Mouse (Mus musculus): Measurements from ENCODE around the gene Racgap1. TPM values are rescaled to one million over a fixed set of nuclear protein-coding genes. Genes with fewer than 3 reads are reported as not detected.

The Racgap1 gene
- polyA plus RNA-seq, 1 experiment from 2014 or later, result 31.9 TPM

DNA sequence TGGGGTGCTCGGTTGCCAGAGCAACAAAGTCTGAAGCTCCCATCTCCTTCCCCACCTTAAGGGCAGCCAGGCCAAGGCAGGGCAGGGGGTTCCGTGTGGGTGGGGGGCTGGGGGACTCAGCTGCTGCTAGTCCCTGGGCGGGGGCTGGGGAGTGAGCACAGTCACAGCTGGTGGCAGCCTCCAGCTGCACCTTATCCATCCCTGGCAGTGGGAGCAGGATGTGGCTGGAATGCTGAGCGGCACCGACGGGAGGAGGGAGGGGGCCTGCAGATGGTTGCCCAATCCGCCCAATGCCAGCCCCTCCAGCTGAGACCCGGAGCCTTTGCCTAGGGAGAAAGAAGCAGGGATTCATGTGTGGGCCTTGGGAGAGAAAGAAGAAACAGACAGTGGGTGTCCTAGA, 25.6 kb upstream of the Racgap1 start:
- Histone ChIP-seq H3K27me3 (ENCODE audit: insufficient read depth, low read length) (peaks cover 22% of the 10 kb centered on the region), H3K9ac (replicated peaks) (no peak overlapping the region), H3K4me2 (ENCODE audit: low read depth, low read length) (no peak overlapping the region), H3K36me3 (replicated peaks; ENCODE audit: insufficient read depth, low read length) (no peaks in the 10 kb centered on the region), H3K4me3 (ENCODE audit: low read depth, low read length) (no peak overlapping the region), H3K27ac (ENCODE audit: low read depth) (no peak overlapping the region), H3K4me1 (ENCODE audit: insufficient read depth) (no peaks in the 10 kb centered on the region), H3K9me3 (ENCODE audit: low read length) (no peaks in the 10 kb centered on the region)
- DNase-seq, result no peak
- ATAC-seq, result no peak
- 61% methylated on average over 8 of the region's 8 CpGs for WGBS (ENCODE audit: insufficient replicate concordance)
- no peak for TF ChIP-seq CTCF (IDR thresholded peaks at IDR 0.05; ENCODE audit: low read depth)
- TF ChIP-seq EP300 (IDR thresholded peaks at IDR 0.05; ENCODE audit: low read depth), result no peak

DNA sequence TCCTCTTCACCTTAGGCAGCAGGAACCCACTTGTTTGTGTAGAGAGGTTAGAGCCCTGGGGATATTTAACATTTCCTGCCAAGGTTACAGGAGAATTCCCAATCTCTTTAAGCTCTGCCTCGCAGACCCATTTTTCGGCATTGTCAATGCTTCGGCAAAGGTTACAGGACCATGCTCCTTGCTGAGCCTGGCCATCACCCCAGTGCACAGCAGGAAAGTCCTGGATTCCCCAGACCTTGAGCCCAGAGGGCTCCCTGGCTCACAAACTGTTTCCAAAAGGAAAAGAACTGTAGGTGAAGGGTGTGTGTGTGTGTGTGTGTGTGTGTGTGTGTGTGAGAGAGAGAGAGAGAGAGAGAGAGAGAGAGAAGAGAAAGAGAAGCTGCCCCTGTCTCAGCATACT, 23.4 kb upstream of the Racgap1 start:
- Histone ChIP-seq H3K36me3 (replicated peaks; ENCODE audit: insufficient read depth, low read length) (no peaks in the 10 kb centered on the region), H3K9me3 (ENCODE audit: low read length) (no peaks in the 10 kb centered on the region), H3K4me2 (ENCODE audit: low read depth, low read length) (no peak overlapping the region), H3K4me1 (ENCODE audit: insufficient read depth) (peaks cover 3% of the 10 kb centered on the region; the same call in 1 of the 2 replicates), H3K27me3 (ENCODE audit: insufficient read depth, low read length) (peaks cover 44% of the 10 kb centered on the region), H3K9ac (replicated peaks) (no peak overlapping the region), H3K27ac (ENCODE audit: low read depth) (no peak overlapping the region), H3K4me3 (ENCODE audit: low read depth, low read length) (no peak overlapping the region)
- DNase-seq, result no peak
- 77% methylated on average over 3 of the region's 3 CpGs for WGBS (ENCODE audit: insufficient replicate concordance)
- no peak for ATAC-seq
- TF ChIP-seq EP300 (IDR thresholded peaks at IDR 0.05; ENCODE audit: low read depth) (no peak), CTCF (IDR thresholded peaks at IDR 0.05; ENCODE audit: low read depth) (no peak)

DNA sequence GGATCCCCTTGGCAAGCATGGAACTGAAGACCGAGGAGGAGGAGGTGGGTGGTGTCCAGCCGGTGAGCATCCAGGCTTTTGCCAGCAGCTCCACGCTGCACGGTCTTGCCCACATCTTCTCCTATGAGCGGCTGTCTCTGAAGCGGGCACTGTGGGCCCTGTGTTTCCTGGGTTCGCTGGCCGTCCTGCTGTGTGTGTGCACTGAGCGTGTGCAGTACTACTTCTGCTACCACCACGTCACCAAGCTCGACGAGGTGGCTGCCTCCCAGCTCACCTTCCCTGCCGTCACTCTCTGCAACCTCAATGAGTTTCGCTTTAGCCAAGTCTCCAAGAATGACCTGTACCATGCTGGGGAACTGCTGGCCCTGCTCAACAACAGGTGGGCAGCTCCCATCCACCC, 20.3 kb upstream of the Racgap1 start:
- TF ChIP-seq CTCF (IDR thresholded peaks at IDR 0.05; ENCODE audit: low read depth) (no peak), EP300 (IDR thresholded peaks at IDR 0.05; ENCODE audit: low read depth) (no peak)
- Histone ChIP-seq H3K36me3 (replicated peaks; ENCODE audit: insufficient read depth, low read length) (no peaks in the 10 kb centered on the region), H3K27ac (ENCODE audit: low read depth) (no peak overlapping the region), H3K4me2 (ENCODE audit: low read depth, low read length) (no peak overlapping the region), H3K27me3 (ENCODE audit: insufficient read depth, low read length) (peaks cover 60% of the 10 kb centered on the region), H3K9ac (replicated peaks) (no peak overlapping the region), H3K4me1 (ENCODE audit: insufficient read depth) (peaks cover 3% of the 10 kb centered on the region; the same call in 1 of the 2 replicates), H3K9me3 (ENCODE audit: low read length) (0 out of 2 replicates have a peak, but pooled peaks cover 2% of the 10 kb centered on the region), H3K4me3 (ENCODE audit: low read depth, low read length) (no peak overlapping the region)
- no peak for DNase-seq
- 53% methylated on average over 14 of the region's 14 CpGs for WGBS (ENCODE audit: insufficient replicate concordance)
- ATAC-seq, result no peak

DNA sequence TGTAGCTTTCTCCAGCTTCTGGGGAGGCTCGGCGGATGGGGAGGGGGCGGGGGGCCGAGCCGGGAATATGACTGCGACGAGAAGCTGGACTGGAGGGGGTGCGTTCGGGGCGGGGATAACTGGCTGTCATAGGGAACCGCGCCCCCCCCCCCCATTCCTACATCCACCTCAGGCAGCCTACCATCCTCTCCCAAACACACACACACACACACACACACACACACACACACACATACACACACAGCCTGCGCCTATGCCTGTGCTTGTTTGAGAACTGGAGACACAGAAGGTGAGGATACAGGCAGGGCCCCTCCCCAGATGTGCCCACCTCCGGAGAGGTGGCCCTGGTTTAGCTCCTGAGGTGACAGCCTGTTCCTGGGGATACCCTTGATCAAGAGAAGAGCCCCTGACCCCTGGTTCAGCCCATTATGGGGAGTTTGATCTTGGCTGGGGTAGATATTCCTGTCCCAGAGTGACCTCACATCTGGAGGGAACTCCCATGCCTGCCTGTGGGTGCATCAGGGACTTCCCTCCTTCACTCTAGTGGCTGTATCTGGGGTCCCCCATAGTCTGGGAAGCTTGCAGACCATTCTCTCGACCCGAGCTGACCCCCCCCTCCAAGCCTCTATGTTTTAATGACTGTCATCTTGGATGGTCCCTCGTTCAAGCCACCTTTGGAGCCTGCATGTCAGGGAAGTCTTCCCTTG, 19.7 kb upstream of the Racgap1 start:
- DNase-seq, result no peak
- H3K4me2 ChIP-seq (ENCODE audit: low read depth, low read length), result peak overlapping the region; percentile 76
- H3K4me1 ChIP-seq (ENCODE audit: insufficient read depth), result peaks cover 3% of the 10 kb centered on the region; the same call in 1 of the 2 replicates
- H3K36me3 ChIP-seq (replicated peaks; ENCODE audit: insufficient read depth, low read length), result no peaks in the 10 kb centered on the region
- 0 out of 2 replicates have a peak, but pooled peaks cover 2% of the 10 kb centered on the region for H3K9me3 ChIP-seq (ENCODE audit: low read length)
- no peak overlapping the region for H3K27ac ChIP-seq (ENCODE audit: low read depth)
- WGBS (ENCODE audit: insufficient replicate concordance), result 11% methylated on average over 6 of the region's 17 CpGs
- peak overlapping the region; percentile 43 for H3K4me3 ChIP-seq (ENCODE audit: low read depth, low read length)
- no peak for TF ChIP-seq EP300 (IDR thresholded peaks at IDR 0.05; ENCODE audit: low read depth)
- TF ChIP-seq CTCF (IDR thresholded peaks at IDR 0.05; ENCODE audit: low read depth), result no peak
- H3K9ac ChIP-seq (replicated peaks), result no peak overlapping the region
- H3K27me3 ChIP-seq (ENCODE audit: insufficient read depth, low read length), result peaks cover 67% of the 10 kb centered on the region
- no peak for ATAC-seq

DNA sequence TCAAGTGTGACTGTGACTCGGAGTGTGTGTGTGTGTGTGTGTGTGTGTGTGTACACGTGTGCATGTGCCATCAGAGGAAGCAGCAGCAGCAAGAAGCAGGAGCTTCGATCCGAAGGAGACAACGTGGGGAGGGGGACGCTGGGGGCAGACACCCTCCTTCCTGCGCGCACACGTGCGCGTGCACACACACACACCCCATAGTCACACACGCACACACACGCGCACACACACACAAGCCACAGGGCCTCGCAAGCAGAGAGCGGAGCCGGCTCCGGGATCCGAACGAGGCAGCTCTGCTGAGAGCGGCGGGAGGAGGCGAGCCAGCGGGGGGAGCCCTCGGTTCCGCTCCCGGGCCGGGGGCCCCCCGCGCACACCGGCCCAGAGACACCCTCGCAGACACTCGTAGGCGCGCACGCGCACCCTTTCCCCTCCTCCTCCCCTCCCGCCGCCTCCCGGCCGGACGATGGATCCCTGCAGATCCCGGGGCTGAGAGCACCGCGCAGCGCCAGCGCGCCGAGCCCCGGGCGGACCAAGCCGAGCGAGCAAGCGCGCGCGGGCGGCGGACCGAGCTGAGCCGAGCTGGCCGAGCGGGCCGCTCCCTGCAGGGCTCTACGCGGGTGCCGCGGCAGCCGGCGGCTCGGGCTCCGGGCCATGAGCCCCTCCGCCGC, 18.8 kb upstream of the Racgap1 start, which contains the start of gene Asic1:
Gene Asic1 (plus strand): TSS at position 215 of the 668 bp plus-strand sequence.
- H3K9ac ChIP-seq (replicated peaks), result no peak within 1 kb of the TSS
- H3K27ac ChIP-seq (ENCODE audit: low read depth), result no peak within 1 kb of the TSS
- 0 out of 2 replicates have a peak, but pooled peaks cover 2% of the 10 kb centered on the region for H3K9me3 ChIP-seq (ENCODE audit: low read length)
- H3K36me3 ChIP-seq (replicated peaks; ENCODE audit: insufficient read depth, low read length), result no peaks in the 10 kb centered on the region
- peaks cover 4% of the 10 kb centered on the region; the same call in 1 of the 2 replicates for H3K4me1 ChIP-seq (ENCODE audit: insufficient read depth)
- TF ChIP-seq EP300 (IDR thresholded peaks at IDR 0.05; ENCODE audit: low read depth) (no peak), CTCF (IDR thresholded peaks at IDR 0.05; ENCODE audit: low read depth) (no peak)
- ATAC-seq (peak; percentile 81), DNase-seq (peak; percentile 66)
- H3K27me3 ChIP-seq (ENCODE audit: insufficient read depth, low read length), result peaks cover 75% of the 10 kb centered on the region
- H3K4me2 ChIP-seq (ENCODE audit: low read depth, low read length), result peak within 1 kb of the TSS; percentile 76
- 1% methylated on average over 47 of the region's 74 CpGs for WGBS (ENCODE audit: insufficient replicate concordance)
- H3K4me3 ChIP-seq (ENCODE audit: low read depth, low read length), result peak within 1 kb of the TSS; percentile 43

DNA sequence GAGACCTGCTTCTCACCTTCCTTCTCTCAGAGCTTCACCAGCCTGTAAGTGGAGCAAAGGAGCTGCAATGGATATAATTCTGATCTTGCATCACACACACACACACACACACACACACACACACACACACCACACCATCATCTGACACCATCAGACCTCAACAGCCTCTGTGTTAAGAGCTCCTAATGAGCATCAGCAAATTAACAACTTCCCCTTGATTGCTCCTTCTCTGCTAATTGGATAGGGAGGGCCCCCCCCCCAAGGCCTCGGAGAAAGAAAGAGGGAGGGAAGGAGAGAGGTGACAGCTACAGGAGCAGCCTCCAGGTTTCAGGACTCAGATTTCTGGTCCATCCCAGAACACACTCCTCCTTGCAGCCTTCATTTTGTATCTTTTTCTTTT, 17.9 kb upstream of the Racgap1 start:
- Histone ChIP-seq H3K27ac (ENCODE audit: low read depth) (no peak overlapping the region), H3K27me3 (ENCODE audit: insufficient read depth, low read length) (peaks cover 81% of the 10 kb centered on the region), H3K9ac (replicated peaks) (no peak overlapping the region), H3K9me3 (ENCODE audit: low read length) (0 out of 2 replicates have a peak, but pooled peaks cover 2% of the 10 kb centered on the region), H3K36me3 (replicated peaks; ENCODE audit: insufficient read depth, low read length) (no peaks in the 10 kb centered on the region), H3K4me3 (ENCODE audit: low read depth, low read length) (no peak overlapping the region), H3K4me1 (ENCODE audit: insufficient read depth) (peaks cover 13% of the 10 kb centered on the region), H3K4me2 (ENCODE audit: low read depth, low read length) (no peak overlapping the region)
- WGBS (ENCODE audit: insufficient replicate concordance), result 0% methylated on average over 1 of the region's 1 CpGs
- no peak for DNase-seq
- ATAC-seq, result no peak
- TF ChIP-seq CTCF (IDR thresholded peaks at IDR 0.05; ENCODE audit: low read depth) (no peak), EP300 (IDR thresholded peaks at IDR 0.05; ENCODE audit: low read depth) (no peak)

All from liver, postnatal 0 days (tissue).